Mouse (Mus musculus) left cerebral cortex, postnatal 25 days (tissue): ENCODE measurements around the gene Apobec3. TPM values are rescaled to one million over a fixed set of nuclear protein-coding genes. Genes with fewer than 3 reads are reported as not detected.
"Not testable (repeated sequence)": the region's sequence is repeated elsewhere in the genome, so short reads cannot be mapped to it uniquely, and the experiment has no call there.

Experiments
- DNase-seq, 2 experiments: peaks; one replicate each; pipeline ENCODE4 v3.0.0; 2022; ENCODE audit warnings: low spot score in 2 of 2, mixed read lengths in 1 of 2
- intact Hi-C: fragments of 180-260 bp; cut with DNase I; formaldehyde crosslinking; loops from one replicate; pipeline ENCODE4 v1.15.1; 2025
- total RNA-seq, 2 experiments: library from RNA; stranded (reverse); gene quantifications; 2 replicates each; pipeline ENCODE4 v1.2.3; 2021

Apobec3 gene
- total RNA-seq, 2 experiments from 2014 or later: 3.7 to 4.0 TPM

- no peak for DNase-seq
- intact Hi-C loops: no loop called here
Measured at GRCm38 (mm10) chr15:79893824-79894123, 2.3 kb downstream of the Apobec3 start.

DNA sequence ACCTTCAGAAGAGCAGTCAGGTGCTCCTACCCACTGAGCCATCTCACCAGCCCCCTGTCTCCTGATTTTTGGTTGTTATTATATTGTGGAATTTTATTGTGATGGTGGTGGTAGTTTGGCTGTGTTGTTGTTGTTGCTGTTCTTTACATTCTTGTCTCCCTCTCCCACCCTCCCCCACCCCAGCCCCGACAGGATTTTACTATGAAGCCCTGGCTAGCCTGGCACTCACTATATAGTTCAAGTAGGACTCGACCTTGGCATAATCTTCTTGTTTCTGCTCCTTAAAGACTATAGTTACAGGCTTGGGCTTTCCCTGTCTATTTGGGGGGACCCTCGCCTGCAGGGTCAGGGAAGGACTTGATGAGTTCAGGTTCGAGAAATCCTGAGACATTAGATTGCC is 2.9 kb downstream of the Apobec3 start:
- intact Hi-C loops: no loop called here
- DNase-seq: no peak

- DNase-seq, intact Hi-C loops: not testable (repeated sequence)
Measured at GRCm38 (mm10) chr15:79895221-79896079, 4.0 kb downstream of the Apobec3 start.

- intact Hi-C loops: no loop called here
- DNase-seq: no peak
Measured at GRCm38 (mm10) chr15:79896080-79896725, 4.7 kb downstream of the Apobec3 start.

GRCm38 (mm10) chr15:79898988-79899387 is 7.5 kb downstream of the Apobec3 start:
- no peak for DNase-seq
- intact Hi-C loops: no loop called here

- intact Hi-C loops: no loop called here
Measured at GRCm38 (mm10) chr15:79899828-79900510, 8.5 kb downstream of the Apobec3 start.

GRCm38 (mm10) chr15:79900751-79901150 is 9.3 kb downstream of the Apobec3 start:
- no peak for DNase-seq
- intact Hi-C loops: no loop called here

More at GRCm38 (mm10) chr15:79899828-79900510, 8.5 kb downstream of the Apobec3 start:
- no peak for DNase-seq

GRCm38 (mm10) chr15:79901399-79901798 is 9.9 kb downstream of the Apobec3 start:
- intact Hi-C loops: no loop called here
- DNase-seq: no peak

- intact Hi-C loops, DNase-seq: not testable (repeated sequence)
Measured at GRCm38 (mm10) chr15:79903081-79903480, 11.6 kb downstream of the Apobec3 start.

DNA sequence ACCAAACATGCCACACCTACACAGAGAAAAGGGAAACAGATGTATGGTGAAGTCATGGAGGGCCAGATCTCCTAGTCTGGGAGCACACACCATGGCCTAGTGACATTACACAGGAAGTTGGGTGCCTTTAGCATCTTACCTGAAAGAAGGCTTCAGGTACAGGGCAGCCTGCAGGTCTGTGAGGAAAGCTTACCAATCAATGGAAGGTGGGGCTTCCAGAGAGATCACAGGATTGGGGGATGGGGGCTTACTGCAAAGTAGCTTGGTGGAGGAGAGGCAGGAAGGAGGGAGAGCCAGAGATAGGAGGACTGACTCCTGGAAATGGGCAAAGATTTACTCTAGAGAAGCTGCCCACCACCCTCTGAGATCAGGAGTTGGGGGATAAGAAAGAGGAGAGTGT is 12.5 kb downstream of the Apobec3 start:
- no peak for DNase-seq
- intact Hi-C loops: no loop called here

- intact Hi-C loops, DNase-seq: not testable (repeated sequence)
Measured at GRCm38 (mm10) chr15:79904678-79905077, 13.2 kb downstream of the Apobec3 start.

- intact Hi-C loops: no loop called here
- no peak for DNase-seq
Measured at GRCm38 (mm10) chr15:79905211-79905610, 13.8 kb downstream of the Apobec3 start.

DNA sequence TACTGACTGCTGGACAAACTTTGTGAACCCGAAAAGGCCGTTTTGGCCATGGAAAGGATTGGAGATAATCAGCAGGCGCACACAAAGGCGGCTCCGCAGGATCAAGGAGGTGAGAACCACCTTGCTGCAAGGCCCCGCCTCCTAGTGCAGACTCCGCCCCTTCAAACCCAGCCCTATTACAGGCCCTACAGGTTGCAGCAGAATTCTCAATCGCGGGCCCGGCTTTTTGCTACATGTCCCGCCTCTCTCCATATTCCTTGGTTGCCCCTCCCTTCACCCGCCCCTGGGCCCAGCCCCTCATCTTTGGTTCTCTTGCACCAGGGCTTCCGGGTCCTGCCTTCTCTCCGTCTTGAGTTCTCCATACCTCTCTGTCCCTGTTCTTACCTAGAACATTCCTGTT is 15.4 kb downstream of the Apobec3 start:
- intact Hi-C loops: no loop called here
- DNase-seq: no peak

- intact Hi-C loops: not testable (repeated sequence)
Measured at GRCm38 (mm10) chr15:79909006-79909405, 17.5 kb downstream of the Apobec3 start.

GRCm38 (mm10) chr15:79910812-79911211 is 19.4 kb downstream of the Apobec3 start:
- intact Hi-C loops: loop anchor here (5.0 kb wide), 2 partner anchors 104 to 159 kb away; no protein-coding TSS in a partner anchor
- not testable (repeated sequence) for DNase-seq

More at GRCm38 (mm10) chr15:79909006-79909405, 17.5 kb downstream of the Apobec3 start:
- not testable (repeated sequence) for DNase-seq

- peak in 1 of 2 experiments; percentile 47 for DNase-seq
- intact Hi-C loops: loop anchor here (5.0 kb wide), 2 partner anchors 104 to 159 kb away; no protein-coding TSS in a partner anchor
Measured at GRCm38 (mm10) chr15:79911339-79911738, 19.9 kb downstream of the Apobec3 start.

DNA sequence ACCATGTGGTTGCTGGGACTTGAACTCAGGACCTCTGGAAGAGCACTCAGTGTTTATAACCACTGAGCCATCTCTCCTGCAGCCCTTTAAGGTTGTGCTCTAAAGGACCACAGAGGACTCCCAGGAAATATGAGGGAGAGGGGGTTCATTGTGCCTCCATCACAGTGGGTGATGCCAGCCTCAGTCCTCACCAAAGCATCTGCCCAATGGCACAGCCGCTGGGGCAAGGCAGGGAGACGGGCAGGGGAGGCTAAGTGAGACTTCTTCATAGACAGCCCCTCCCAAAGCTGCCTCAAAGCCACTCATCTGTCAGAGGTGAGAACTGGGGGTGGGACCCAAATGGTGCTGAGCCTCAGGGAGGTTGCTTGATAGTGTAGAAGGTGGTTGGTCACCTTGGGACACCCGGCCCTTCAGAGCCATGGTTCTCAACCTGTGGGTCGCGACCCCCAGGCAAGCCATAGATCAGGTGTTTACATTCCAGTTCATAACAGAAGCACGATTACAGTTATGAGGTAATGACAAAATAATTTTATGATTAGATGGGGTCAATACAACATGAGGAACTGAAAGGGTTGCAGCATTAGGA is 22.4 kb downstream of the Apobec3 start:
- no peak for DNase-seq
- intact Hi-C loops: loop anchor here (5.0 kb wide), 2 partner anchors 107 to 162 kb away; no protein-coding TSS in a partner anchor

- DNase-seq: peak in 1 of 2 experiments; percentile 65
- intact Hi-C loops: loop anchor here (5.0 kb wide), 2 partner anchors 107 to 162 kb away; no protein-coding TSS in a partner anchor
Measured at GRCm38 (mm10) chr15:79914357-79914756, 22.9 kb downstream of the Apobec3 start.

DNA sequence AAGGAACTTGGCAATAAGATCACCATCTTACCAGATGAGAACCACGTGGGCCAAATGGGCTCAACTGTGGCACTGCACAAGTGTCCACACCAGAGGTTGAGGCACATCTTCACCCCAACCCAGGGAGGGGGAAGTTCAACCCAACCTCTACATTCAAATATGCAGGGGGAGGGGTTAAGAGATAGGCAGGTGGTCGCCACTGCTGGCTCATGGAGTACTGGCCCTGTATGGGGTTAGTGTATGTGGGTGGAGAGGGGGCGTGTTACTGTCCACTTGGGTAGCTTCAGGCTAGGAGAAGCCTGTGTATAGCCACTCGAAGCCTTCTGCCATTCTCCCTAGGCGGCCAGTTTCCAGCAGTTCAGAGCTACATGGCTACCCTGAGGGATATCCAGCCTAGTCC is 24.7 kb downstream of the Apobec3 start:
- no peak for DNase-seq
- intact Hi-C loops: no loop called here
